Mouse (Mus musculus) intestine, postnatal 0 days (tissue): ENCODE measurements around the gene Tango2. TPM values are rescaled to one million over a fixed set of nuclear protein-coding genes. Genes with fewer than 3 reads are reported as not detected.
A peak's percentile ranks its signal among the peaks of the same experiment; 100 is the strongest.

Source experiments
- ATAC-seq: fragments of 200-750 bp; cut with Nextera tagmentation; 2 replicates; pipeline ENCODE4 v1.8.0; 2017; ENCODE audit warnings: mild to moderate bottlenecking, moderate TSS enrichment, moderate library complexity
- H3K27ac ChIP-seq: fragments of 300-500 bp; sonication (generic); 2 replicates; pipeline ENCODE4 v1.5.1; 2014; ENCODE audit warnings: mild to moderate bottlenecking, low read depth, low read length, moderate library complexity
- H3K27me3 ChIP-seq: fragments of 300-500 bp; sonication (generic); replicated peaks from 2 replicates; pipeline ENCODE4 v1.6.1; 2014; ENCODE audit warnings: low read length, mixed read lengths; ENCODE audit not compliant: control insufficient read depth, insufficient read depth
- H3K36me3 ChIP-seq: fragments of 300-500 bp; sonication (generic); 2 replicates; pipeline ENCODE4 v1.6.1; 2014; ENCODE audit warnings: mild to moderate bottlenecking, moderate library complexity; ENCODE audit not compliant: control insufficient read depth, insufficient read depth
- H3K4me1 ChIP-seq: fragments of 300-500 bp; sonication (generic); replicated peaks from 2 replicates; pipeline ENCODE4 v1.6.1; 2014; ENCODE audit warnings: antibody characterized with exemption, low read length, mixed read lengths; ENCODE audit not compliant: control insufficient read depth, insufficient read depth
- H3K4me2 ChIP-seq: fragments of 300-500 bp; sonication (generic); replicated peaks from 2 replicates; pipeline ENCODE4 v1.6.1; 2014; ENCODE audit warnings: low read depth, mild to moderate bottlenecking, moderate library complexity
- H3K4me3 ChIP-seq: fragments of 300-500 bp; sonication (generic); 2 replicates; pipeline ENCODE4 v1.5.1; 2014; ENCODE audit warnings: low read depth, low read length
- H3K9ac ChIP-seq: fragments of 300-500 bp; sonication (generic); 2 replicates; pipeline ENCODE4 v1.6.1; 2014; ENCODE audit warnings: mild to moderate bottlenecking, low read depth, low read length
- H3K9me3 ChIP-seq: fragments of 300-500 bp; sonication (generic); 2 replicates; pipeline ENCODE4 v1.6.1; 2016; ENCODE audit warnings: mixed run types; ENCODE audit not compliant: control insufficient read depth
- CTCF ChIP-seq: sonication (generic); IDR thresholded peaks from 2 replicates; pipeline ENCODE4 v1.5.1; 2016; ENCODE audit warnings: low read depth, mild to moderate bottlenecking, control low read depth, antibody characterized with exemption, moderate library complexity
- WGBS: fragments of 180-500 bp; shearing (Covaris S2); extraction: QIAGEN DNeasy Blood & Tissue Kit; methylation state at CpG from one replicate; pipeline ENCODE4 v1.1.7; 2014; 5-methylcytosine and 5-hydroxymethylcytosine counted together
- microRNA counts: library from miRNA; unstranded; fragments of <30 nt; microRNA quantifications from one replicate; lab custom pipeline; 2016
- microRNA-seq: library from miRNA; unstranded; fragments of <30 nt; microRNA quantifications from one replicate; pipeline ENCODE4, GENCODE M21; 2016
- polyA plus RNA-seq: library from polyadenylated mRNA; unstranded; fragments of >200 nt; fragmentation: Nextera tagmentation; extraction: Ambion mirVana; gene quantifications from 2 replicates; pipeline ENCODE4 v1.2.1, GENCODE M21; 2015

Gene Tango2
- polyA plus RNA-seq, 1 experiment from 2014 or later, result 78.6 TPM

GRCm38 (mm10) chr16:18253866-18254265 lies 94.0 kb downstream of the Tango2 start:
- Histone ChIP-seq H3K9ac (no peak overlapping the region), H3K9me3 (no peaks in the 10 kb centered on the region), H3K4me3 (no peak overlapping the region), H3K4me2 (no peak overlapping the region), H3K27me3 (no peaks in the 10 kb centered on the region), H3K4me1 (0 out of 2 replicates have a peak, but pooled peaks cover 8% of the 10 kb centered on the region), H3K27ac (0 out of 2 replicates have a peak overlapping the region, but pooled peaks have one; percentile 21), H3K36me3 (peaks cover 73% of the 10 kb centered on the region)
- TF ChIP-seq CTCF, result no peak
- no peak for ATAC-seq
- WGBS, result 80% methylated on average over 1 of the region's 1 CpGs

GRCm38 (mm10) chr16:18252736-18253135 lies 95.2 kb downstream of the Tango2 start:
- Histone ChIP-seq H3K27ac (no peak overlapping the region), H3K36me3 (peaks cover 64% of the 10 kb centered on the region), H3K4me3 (no peak overlapping the region), H3K27me3 (no peaks in the 10 kb centered on the region), H3K4me1 (0 out of 2 replicates have a peak, but pooled peaks cover 8% of the 10 kb centered on the region), H3K9ac (no peak overlapping the region), H3K4me2 (no peak overlapping the region), H3K9me3 (no peaks in the 10 kb centered on the region)
- ATAC-seq, result no peak
- TF ChIP-seq CTCF, result no peak
- 77% methylated on average over 6 of the region's 6 CpGs for WGBS

DNA sequence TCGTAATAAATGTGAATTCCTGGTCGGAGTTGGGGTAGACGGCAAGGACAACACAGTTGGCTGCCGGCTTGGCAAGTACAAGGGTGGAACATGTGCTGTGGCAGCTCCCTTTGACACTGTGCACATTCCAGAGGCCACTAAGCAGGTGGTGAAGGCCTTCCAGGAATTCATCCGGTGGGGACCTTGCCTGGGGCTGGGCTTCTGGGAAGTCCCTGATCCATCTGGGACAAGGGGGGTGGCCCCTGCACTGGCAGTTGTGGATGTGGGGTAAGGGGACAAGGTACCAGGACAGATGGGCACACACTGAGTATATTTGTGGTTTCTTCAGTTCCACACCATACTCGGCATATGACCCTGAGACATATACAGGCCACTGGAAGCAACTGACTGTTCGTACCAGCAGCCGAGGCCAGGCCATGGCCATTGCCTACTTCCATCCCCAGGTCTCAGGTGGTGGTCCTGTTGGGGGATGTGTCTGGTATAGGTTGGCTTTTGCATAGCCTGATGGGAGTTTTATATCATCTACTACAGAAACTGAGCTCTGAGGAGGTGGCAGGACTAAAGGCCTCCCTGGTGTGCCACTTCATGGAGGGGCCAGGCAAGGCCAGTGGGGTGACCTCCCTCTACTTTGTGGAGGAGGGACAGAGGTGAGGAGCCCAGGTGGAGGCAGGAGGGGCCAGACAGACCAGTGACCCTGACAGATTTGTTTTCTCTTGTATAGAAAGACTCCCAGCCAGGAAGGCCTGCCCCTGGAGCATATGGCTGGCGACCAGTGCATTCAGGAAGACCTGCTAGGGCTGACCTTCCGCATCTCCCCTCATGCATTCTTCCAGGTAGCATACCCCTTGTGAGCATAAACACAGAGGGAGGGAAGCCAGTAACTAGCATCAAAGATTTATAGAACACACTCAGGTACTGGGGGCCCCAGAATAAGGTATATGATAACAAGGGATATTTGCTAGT lies 96.8 kb downstream of the Tango2 start:
- Histone ChIP-seq H3K27ac (peak overlapping the region; percentile 54; the same call in 1 of the 2 replicates), H3K4me3 (no peak overlapping the region), H3K4me2 (no peak overlapping the region), H3K27me3 (no peaks in the 10 kb centered on the region), H3K9ac (no peak overlapping the region), H3K36me3 (peaks cover 52% of the 10 kb centered on the region), H3K9me3 (no peaks in the 10 kb centered on the region), H3K4me1 (0 out of 2 replicates have a peak, but pooled peaks cover 8% of the 10 kb centered on the region)
- no peak for TF ChIP-seq CTCF
- no peak for ATAC-seq
- WGBS, result 51% methylated on average over 10 of the region's 10 CpGs

MicroRNAs within 50 kb of the gene (microRNA counts, 519-probe panel; counts per million panel counts)
- microRNA mmu-miR-1306 (lab: Ali Mortazavi, UCI) (not detected), microRNA mmu-miR-185 (lab: Ali Mortazavi, UCI) (3,928 counts per million, percentile 55 among the panel's probes with 10 or more counts)

Small RNAs within 50 kb of the gene (microRNA-seq; reads per million reads assigned to microRNA genes)
- gene Gm24572, result 0.82 reads per million
- gene Gm26219, result not detected
- gene Mir1306, result 89.7 reads per million, percentile 46 among the genes with 10 or more reads in this experiment
- 1,059 reads per million, percentile 74 among the genes with 10 or more reads in this experiment for gene Mir185

Other genes starting within 250 kb of the Tango2 start
- gene Rtn4r, start 220.5 kb downstream of the Tango2 start, polyA plus RNA-seq, result 1.6 and 1.9 TPM in 2 replicates
- not detected in 2 replicates for gene Ccdc188, start 130.2 kb downstream of the Tango2 start, polyA plus RNA-seq
- gene Zdhhc8, start 113.0 kb downstream of the Tango2 start, polyA plus RNA-seq, result 4.3 and 5.0 TPM in 2 replicates
- 26.1 and 28.7 TPM in 2 replicates for gene Trmt2a, start 99.4 kb downstream of the Tango2 start, polyA plus RNA-seq
- gene Ranbp1, start 99.4 kb downstream of the Tango2 start, polyA plus RNA-seq, result 229 and 231 TPM in 2 replicates
- gene Gm49776, start 89.8 kb downstream of the Tango2 start, polyA plus RNA-seq, result 1.2 and 1.5 TPM in 2 replicates
- 7.1 TPM in 2 replicates for gene Dgcr8, start 58.9 kb downstream of the Tango2 start, polyA plus RNA-seq
- 9.3 and 9.6 TPM in 2 replicates for gene Arvcf, start 79 bp upstream of the Tango2 start, polyA plus RNA-seq
- gene Txnrd2, start 78.3 kb upstream of the Tango2 start, polyA plus RNA-seq, result 24.8 and 25.0 TPM in 2 replicates
- gene Comt, start 78.7 kb upstream of the Tango2 start, polyA plus RNA-seq, result 103 and 107 TPM in 2 replicates
- 11.0 and 12.6 TPM in 2 replicates for gene Gnb1l, start 150.6 kb upstream of the Tango2 start, polyA plus RNA-seq
- gene Rtl10, start 150.8 kb upstream of the Tango2 start, polyA plus RNA-seq, result 1.4 and 1.8 TPM in 2 replicates
- 0.93 and 1.0 TPM in 2 replicates for gene Tbx1, start 242.6 kb upstream of the Tango2 start, polyA plus RNA-seq